Mouse (Mus musculus): ENCODE data around the gene Ap3s2. TPM values are rescaled to one million over a fixed set of nuclear protein-coding genes. Genes with fewer than 3 reads are reported as not detected.

The Ap3s2 gene
- polyA plus RNA-seq, 1 experiment from 2014 or later: 8.0 TPM

GRCm38 (mm10) chr7:79831145-79831544, 89.3 kb downstream of the Ap3s2 start:
- Histone ChIP-seq H3K27ac (ENCODE audit: low read depth) (no peak overlapping the region), H3K9ac (replicated peaks) (no peak overlapping the region)
- no peak for DNase-seq

GRCm38 (mm10) chr7:79828341-79828740, 92.1 kb downstream of the Ap3s2 start:
- WGBS (ENCODE audit: insufficient replicate concordance): 72% methylated on average over 3 of the region's 3 CpGs
- no peak overlapping the region for H3K27ac ChIP-seq (ENCODE audit: low read depth)
- DNase-seq (no peak), ATAC-seq (no peak)
- H3K9ac ChIP-seq (replicated peaks): no peak overlapping the region
- no peak for TF ChIP-seq EP300 (IDR thresholded peaks at IDR 0.05; ENCODE audit: low read depth)
- TF ChIP-seq CTCF (IDR thresholded peaks at IDR 0.05; ENCODE audit: low read depth): no peak
- no peaks in the 10 kb centered on the region for H3K27me3 ChIP-seq (ENCODE audit: insufficient read depth, low read length)
- no peaks in the 10 kb centered on the region for H3K4me1 ChIP-seq (ENCODE audit: insufficient read depth)
- no peak overlapping the region for H3K4me3 ChIP-seq (ENCODE audit: low read depth, low read length)
- no peaks in the 10 kb centered on the region; the same call in 1 of the 2 replicates for H3K9me3 ChIP-seq (ENCODE audit: low read length)
- H3K36me3 ChIP-seq (replicated peaks; ENCODE audit: insufficient read depth, low read length): peaks cover 12% of the 10 kb centered on the region; the same call in 1 of the 2 replicates
- no peak overlapping the region for H3K4me2 ChIP-seq (ENCODE audit: low read depth, low read length)

More at GRCm38 (mm10) chr7:79831145-79831544, 89.3 kb downstream of the Ap3s2 start:
- 54% methylated on average over 6 of the region's 6 CpGs for WGBS (ENCODE audit: insufficient replicate concordance)
- no peaks in the 10 kb centered on the region for H3K27me3 ChIP-seq (ENCODE audit: insufficient read depth, low read length)
- H3K9me3 ChIP-seq (ENCODE audit: low read length): no peaks in the 10 kb centered on the region
- no peak overlapping the region for H3K4me3 ChIP-seq (ENCODE audit: low read depth, low read length)
- no peaks in the 10 kb centered on the region for H3K4me1 ChIP-seq (ENCODE audit: insufficient read depth)
- 0 out of 2 replicates have a peak, but pooled peaks cover 2% of the 10 kb centered on the region for H3K36me3 ChIP-seq (replicated peaks; ENCODE audit: insufficient read depth, low read length)
- TF ChIP-seq EP300 (IDR thresholded peaks at IDR 0.05; ENCODE audit: low read depth) (no peak), CTCF (IDR thresholded peaks at IDR 0.05; ENCODE audit: low read depth) (no peak)
- ATAC-seq: no peak
- H3K4me2 ChIP-seq (ENCODE audit: low read depth, low read length): no peak overlapping the region

Small RNA genes lying within 50 kb of the gene (microRNA-seq; reads per million reads assigned to microRNA genes)
- not detected for gene Gm24541

Other genes with a start within 250 kb of the Ap3s2 start
- 0.15 and 0.19 TPM in 2 replicates for gene Kif7, start 204.9 kb downstream of the Ap3s2 start, polyA plus RNA-seq (2015; fragmentation: Nextera tagmentation; extraction: Ambion mirVana)
- not detected in 2 replicates for gene Plin1, start 187.7 kb downstream of the Ap3s2 start, polyA plus RNA-seq (2015; fragmentation: Nextera tagmentation; extraction: Ambion mirVana)
- 13.5 and 16.1 TPM in 2 replicates for gene Pex11a, start 177.5 kb downstream of the Ap3s2 start, polyA plus RNA-seq (2015; fragmentation: Nextera tagmentation; extraction: Ambion mirVana)
- gene Wdr93, start 177.5 kb downstream of the Ap3s2 start, polyA plus RNA-seq (2015; fragmentation: Nextera tagmentation; extraction: Ambion mirVana): 0.11 and 0.19 TPM in 2 replicates
- gene Mesp1, start 126.9 kb downstream of the Ap3s2 start, polyA plus RNA-seq (2015; fragmentation: Nextera tagmentation; extraction: Ambion mirVana): not detected in 2 replicates
- 0.07 TPM in 1 of 2 replicates, not detected in the other for gene Mesp2, start 109.9 kb downstream of the Ap3s2 start, polyA plus RNA-seq (2015; fragmentation: Nextera tagmentation; extraction: Ambion mirVana)
- 24.8 and 26.7 TPM in 2 replicates for gene Anpep, start 59.6 kb downstream of the Ap3s2 start, polyA plus RNA-seq (2015; fragmentation: Nextera tagmentation; extraction: Ambion mirVana)
- 2.5 and 2.8 TPM in 2 replicates for gene Arpin, start 14.7 kb upstream of the Ap3s2 start, polyA plus RNA-seq (2015; fragmentation: Nextera tagmentation; extraction: Ambion mirVana)
- 5.9 and 6.4 TPM in 2 replicates for gene Zfp710, start 104.2 kb upstream of the Ap3s2 start, polyA plus RNA-seq (2015; fragmentation: Nextera tagmentation; extraction: Ambion mirVana)
- 183 and 184 TPM in 2 replicates for gene Idh2, start 194.7 kb upstream of the Ap3s2 start, polyA plus RNA-seq (2015; fragmentation: Nextera tagmentation; extraction: Ambion mirVana)